Mouse (Mus musculus) CH12.LX (cell line): ENCODE data around the gene Fam193a.

ENCODE experiments used
- MEF2A ChIP-seq: IDR thresholded peaks from 2 replicates; pipeline ENCODE4 v1.6.1; 2014; ENCODE audit warnings: low read depth, mild to moderate bottlenecking, inconsistent platforms, low read length, improper control_type of control experiment, borderline replicate concordance
- POLR2AphosphoS2 ChIP-seq: IDR thresholded peaks from 2 replicates; pipeline ENCODE4 v1.6.1; 2011; ENCODE audit warnings: low read depth, low read length, improper control_type of control experiment
- TBP ChIP-seq: conservative IDR thresholded peaks from 2 replicates; pipeline ENCODE4 v1.6.1; 2011; ENCODE audit warnings: low read depth, low read length, improper control_type of control experiment

DNA sequence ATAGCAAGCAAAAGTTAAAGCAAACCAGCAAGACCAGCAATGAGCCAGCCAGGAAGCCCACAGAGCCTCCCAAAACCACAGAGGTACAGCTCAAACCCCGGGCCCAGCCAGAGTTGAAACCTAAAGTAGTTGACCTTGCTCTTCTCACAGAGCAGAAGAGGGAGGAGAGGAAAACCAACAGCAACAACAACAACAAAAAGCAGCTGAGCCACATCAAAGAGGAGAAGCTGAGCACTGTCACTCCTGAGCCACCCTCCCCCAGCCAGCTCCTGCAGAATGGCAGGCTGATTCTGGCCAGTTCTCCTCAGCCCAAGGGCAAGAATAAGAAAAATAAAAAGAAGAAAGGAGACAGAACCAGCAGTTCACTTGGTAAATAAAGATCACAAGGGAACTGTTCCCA lies 96.3 kb downstream of the Fam193a start:
- TF ChIP-seq MEF2A = no peak
- TF ChIP-seq POLR2AphosphoS2 = no peak
- no peak for TF ChIP-seq TBP
